Mouse (Mus musculus): ENCODE results near the gene Tmc1. TPM values are rescaled to one million over a fixed set of nuclear protein-coding genes. Genes with fewer than 3 reads are reported as not detected.

The Tmc1 gene
- total RNA-seq, 2 experiments from 2014 or later, result 0.24 TPM; not detected in 1

DNA sequence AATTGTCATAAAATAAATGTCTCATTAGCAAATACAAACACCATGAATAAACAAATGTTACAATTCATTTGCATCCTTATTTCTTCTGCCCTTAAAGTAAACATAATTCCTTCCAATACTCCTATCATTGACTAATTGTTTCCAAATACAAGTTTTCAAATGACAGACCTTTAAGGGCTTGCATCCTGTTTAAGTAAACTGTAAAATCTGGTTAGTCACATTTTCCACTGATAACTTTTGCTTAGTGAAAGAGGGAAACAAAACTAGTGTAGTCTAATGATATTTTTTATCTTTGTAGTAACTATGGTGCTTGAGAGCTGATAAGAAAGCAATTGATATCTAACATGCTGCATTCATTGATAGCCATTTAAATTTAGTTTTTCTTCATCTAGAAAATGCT, 154.5 kb downstream of the Tmc1 start:
- no peak for DNase-seq

DNA sequence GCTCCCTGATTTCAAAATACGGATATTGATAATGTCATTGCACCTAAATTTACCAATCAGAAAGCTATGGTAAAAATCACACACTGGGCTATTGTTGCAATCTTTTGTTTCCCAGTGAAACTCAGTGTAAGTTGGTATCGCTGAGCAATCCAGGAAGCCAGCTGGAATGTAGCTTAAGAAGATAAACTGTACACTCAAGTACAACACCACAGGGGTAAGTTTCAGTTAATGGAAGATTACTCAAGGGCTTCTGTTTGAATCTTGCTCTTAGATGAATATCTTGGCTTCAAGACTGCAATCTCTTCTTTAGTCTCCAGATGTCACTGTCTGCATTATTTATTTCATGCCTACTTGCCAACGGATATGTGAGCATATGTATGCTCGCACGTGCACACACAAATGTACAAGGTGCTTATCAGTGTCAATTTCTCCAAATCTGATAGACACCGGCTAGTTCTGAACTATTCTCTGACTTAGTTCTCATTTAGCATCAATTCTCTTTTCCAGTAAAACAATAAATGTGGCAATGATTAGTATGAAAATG, 156.4 kb downstream of the Tmc1 start:
- no peak for DNase-seq

DNA sequence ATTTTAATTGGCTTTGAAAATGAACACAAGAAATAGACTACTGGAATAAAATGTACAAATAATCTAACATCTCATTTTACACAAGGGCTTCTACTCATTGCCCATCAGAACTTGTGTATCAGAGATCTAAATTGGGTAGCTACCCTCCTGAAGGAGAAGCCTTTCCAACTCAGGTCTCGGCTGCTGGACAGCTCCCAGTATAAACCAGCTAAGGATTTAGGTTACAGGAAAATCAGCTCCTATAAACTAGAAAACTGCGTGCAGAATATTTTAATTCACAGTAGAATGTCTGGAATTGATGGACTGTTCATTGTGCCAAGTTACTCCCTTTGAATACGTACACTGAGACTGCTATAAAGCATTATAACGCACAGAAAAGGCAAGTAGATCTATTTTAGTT, 158.0 kb downstream of the Tmc1 start:
- no peak for DNase-seq

- no peak for DNase-seq
These were observed 159.0 kb downstream of the Tmc1 start for GRCm38 (mm10) chr19:20794999-20795398.

GRCm38 (mm10) chr19:20792811-20793210, 161.2 kb downstream of the Tmc1 start:
- DNase-seq, result no peak

GRCm38 (mm10) chr19:20787289-20787688, 166.7 kb downstream of the Tmc1 start:
- no peak for DNase-seq

DNA sequence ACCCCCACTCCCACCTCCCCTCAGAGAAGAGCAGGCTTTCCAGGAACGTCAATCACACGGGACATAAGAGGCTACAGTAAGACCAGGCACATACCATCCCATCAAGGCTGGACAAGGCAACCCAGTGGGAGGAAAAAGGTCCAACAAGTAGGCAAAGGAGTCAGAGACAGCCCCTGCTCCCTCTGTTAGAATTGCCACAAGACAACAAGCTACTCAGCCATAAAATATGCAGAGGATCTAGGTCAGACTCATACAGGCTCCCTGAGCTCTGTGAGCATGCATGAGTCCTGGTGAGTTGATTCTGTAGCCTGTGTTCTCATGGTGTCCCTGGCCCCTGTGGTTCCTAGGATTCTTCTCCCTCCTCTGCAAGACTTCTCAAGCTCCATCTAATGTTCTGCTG, 178.3 kb downstream of the Tmc1 start:
- DNase-seq, result no peak

- DNase-seq, result no peak
These were observed 180.1 kb downstream of the Tmc1 start for GRCm38 (mm10) chr19:20773941-20774340.

GRCm38 (mm10) chr19:20764214-20764613, 189.8 kb downstream of the Tmc1 start:
- DNase-seq, result peak; percentile 27

DNA sequence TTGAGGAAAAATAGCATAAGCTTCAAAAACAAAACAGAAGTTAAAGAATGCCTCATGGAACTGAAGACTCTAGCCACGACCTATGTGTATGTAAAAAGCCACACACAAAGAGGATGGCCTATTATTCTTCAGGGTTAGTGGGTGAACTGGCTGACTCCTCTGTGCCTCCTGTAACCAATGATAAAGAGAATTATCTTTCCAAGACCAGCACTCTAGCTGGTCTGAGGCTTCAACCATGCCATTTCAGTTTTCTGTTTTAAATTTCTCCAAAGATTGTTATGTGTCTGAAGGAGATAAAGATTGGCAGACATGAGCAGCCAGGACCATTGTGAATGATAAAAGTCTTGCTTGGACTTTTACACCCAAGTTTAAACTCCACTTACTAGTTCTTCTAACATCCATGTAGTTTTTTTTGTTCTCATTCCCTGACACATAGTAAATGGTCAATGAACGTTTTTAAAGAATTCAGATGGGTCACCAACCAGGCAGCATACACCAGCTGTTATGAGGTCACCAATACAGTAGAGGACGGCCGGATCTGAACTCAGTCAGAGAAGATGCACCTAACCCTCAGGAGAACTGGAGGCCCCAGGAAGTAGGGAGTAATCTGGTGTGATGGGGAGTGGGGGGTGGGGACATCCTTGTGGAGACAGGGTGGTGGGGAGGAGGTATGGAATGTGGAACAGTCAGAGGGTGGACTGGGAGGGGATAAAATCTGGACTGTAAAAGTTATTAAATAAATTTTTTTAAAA, 192.2 kb downstream of the Tmc1 start:
- no peak for DNase-seq

GRCm38 (mm10) chr19:20761119-20761518, 192.9 kb downstream of the Tmc1 start:
- no peak for DNase-seq

DNA sequence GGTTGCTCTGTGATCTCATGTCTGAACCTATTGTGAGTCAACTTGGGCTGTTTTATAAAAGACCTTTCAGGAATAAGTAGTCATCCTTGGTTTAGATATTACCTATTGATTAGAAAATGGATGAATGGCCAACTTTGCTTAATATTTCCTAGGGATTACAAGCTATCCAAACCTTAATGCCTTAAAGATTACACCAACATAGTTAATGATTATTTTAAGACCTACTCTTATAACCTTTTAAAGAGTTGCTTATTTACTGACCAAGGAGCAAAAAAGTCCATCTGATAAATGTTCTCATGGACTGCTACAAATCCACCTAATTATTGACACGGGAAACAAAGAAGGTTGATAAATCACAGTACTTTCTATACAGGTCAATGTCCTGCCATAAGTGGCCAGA, 209.4 kb downstream of the Tmc1 start:
- no peak for DNase-seq

Other genes starting within 250 kb of the Tmc1 start
- gene Aldh1a7, start 226.6 kb downstream of the Tmc1 start, total RNA-seq (2021), result 10 to 100 TPM in 1 of 2 experiments, 1 to 10 TPM in 1; 7.2 to 10.8 TPM

Data from adrenal gland, postnatal 10 days (tissue).